Mouse (Mus musculus) thymus, adult 2 months (tissue): Measurements from ENCODE around the gene Kxd1. TPM values are rescaled to one million over a fixed set of nuclear protein-coding genes. Genes with fewer than 3 reads are reported as not detected.

Experiments used
- DNase-seq: peaks from one replicate; pipeline ENCODE4 v3.0.0; 2021
- H3K27ac ChIP-seq: fragments of 200-500 bp; 2 replicates; pipeline ENCODE4 v1.5.1; 2012; ENCODE audit warnings: low read length, control low read depth; ENCODE audit not compliant: control insufficient read depth, insufficient read depth
- H3K27me3 ChIP-seq: fragments of 200-500 bp; 2 replicates; pipeline ENCODE4 v1.6.1; 2012; ENCODE audit warnings: mild to moderate bottlenecking, low read length, moderate library complexity, mixed read lengths; ENCODE audit not compliant: control insufficient read depth, insufficient read depth
- H3K36me3 ChIP-seq: fragments of 200-500 bp; 2 replicates; pipeline ENCODE4 v1.6.1; 2012; ENCODE audit warnings: mild to moderate bottlenecking, low read length, moderate library complexity; ENCODE audit not compliant: control insufficient read depth, insufficient read depth
- H3K4me1 ChIP-seq: fragments of 200-500 bp; replicated peaks from 2 replicates; pipeline ENCODE4 v1.6.1; 2012; ENCODE audit warnings: low read length; ENCODE audit not compliant: control insufficient read depth, insufficient read depth
- H3K4me3 ChIP-seq: fragments of 200-500 bp; 2 replicates; pipeline ENCODE4 v1.5.1; 2012; ENCODE audit warnings: mild to moderate bottlenecking, low read length, control low read depth, moderate library complexity; ENCODE audit not compliant: control insufficient read depth, insufficient read depth
- CTCF ChIP-seq: fragments of 200-500 bp; IDR thresholded peaks from 2 replicates; pipeline ENCODE4 v1.5.1; 2012; ENCODE audit warnings: mild to moderate bottlenecking, control low read depth, low read length, moderate library complexity, borderline replicate concordance; ENCODE audit not compliant: control insufficient read depth, poor library complexity, insufficient read depth; ENCODE audit errors: extremely low read depth
- POLR2A ChIP-seq: fragments of 200-500 bp; IDR thresholded peaks from 2 replicates; pipeline ENCODE4 v1.6.1; 2012; ENCODE audit warnings: mild to moderate bottlenecking, low read length, control low read depth, moderate library complexity; ENCODE audit not compliant: control insufficient read depth, poor library complexity, insufficient read depth; ENCODE audit errors: extremely low read depth
- WGBS: fragments of 180-500 bp; shearing (Covaris S2); methylation state at CpG from one replicate; pipeline ENCODE4 v1.1.7; 2018; 5-methylcytosine and 5-hydroxymethylcytosine counted together
- polyA plus RNA-seq: library from polyadenylated mRNA; depleted of rRNA; stranded (reverse); fragments of >200 nt; gene quantifications from 2 replicates; pipeline ENCODE4 v1.2.3, GENCODE M21; 2012

The Kxd1 gene
- polyA plus RNA-seq, 1 experiment = 72.7 TPM

- WGBS = 96% methylated on average over 5 of the region's 5 CpGs
- TF ChIP-seq CTCF = no peak
- TF ChIP-seq POLR2A = no peak
- H3K4me3 ChIP-seq = no peak overlapping the region
- no peaks in the 10 kb centered on the region for H3K36me3 ChIP-seq
- H3K27me3 ChIP-seq = no peaks in the 10 kb centered on the region
- H3K4me1 ChIP-seq = no peaks in the 10 kb centered on the region
- H3K27ac ChIP-seq = no peak overlapping the region
- DNase-seq = no peak
These were observed 60.5 kb downstream of the Kxd1 start for GRCm38 (mm10) chr8:70467229-70467725.

- no peak overlapping the region for H3K27ac ChIP-seq
- WGBS = 94% methylated on average over 11 of the region's 11 CpGs
- no peaks in the 10 kb centered on the region for H3K27me3 ChIP-seq
- DNase-seq = no peak
- no peaks in the 10 kb centered on the region for H3K36me3 ChIP-seq
- no peak for TF ChIP-seq POLR2A
- TF ChIP-seq CTCF = no peak
- H3K4me3 ChIP-seq = no peak overlapping the region
- no peaks in the 10 kb centered on the region for H3K4me1 ChIP-seq
These were observed 61.0 kb downstream of the Kxd1 start for GRCm38 (mm10) chr8:70466771-70467170.

- H3K36me3 ChIP-seq = no peaks in the 10 kb centered on the region
- H3K4me3 ChIP-seq = no peak overlapping the region
- no peak overlapping the region for H3K27ac ChIP-seq
- no peak for DNase-seq
- no peaks in the 10 kb centered on the region for H3K27me3 ChIP-seq
- TF ChIP-seq POLR2A (no peak), CTCF (no peak)
- 96% methylated on average over 4 of the region's 4 CpGs for WGBS
- H3K4me1 ChIP-seq = no peaks in the 10 kb centered on the region
These were observed 61.5 kb downstream of the Kxd1 start for GRCm38 (mm10) chr8:70466305-70466704.

- no peak for TF ChIP-seq POLR2A
- TF ChIP-seq CTCF = no peak
- Histone ChIP-seq H3K4me3 (no peak overlapping the region), H3K4me1 (no peaks in the 10 kb centered on the region), H3K27me3 (no peaks in the 10 kb centered on the region), H3K27ac (no peak overlapping the region), H3K36me3 (no peaks in the 10 kb centered on the region)
- no peak for DNase-seq
- WGBS = 97% methylated on average over 4 of the region's 4 CpGs
These were observed 62.1 kb downstream of the Kxd1 start for GRCm38 (mm10) chr8:70465701-70466100.

GRCm38 (mm10) chr8:70464162-70464561, 63.6 kb downstream of the Kxd1 start:
- Histone ChIP-seq H3K36me3 (no peaks in the 10 kb centered on the region), H3K27me3 (no peaks in the 10 kb centered on the region), H3K4me3 (no peak overlapping the region), H3K27ac (no peak overlapping the region), H3K4me1 (no peaks in the 10 kb centered on the region)
- no peak for DNase-seq
- WGBS = 94% methylated on average over 6 of the region's 6 CpGs
- TF ChIP-seq CTCF = no peak
- TF ChIP-seq POLR2A = no peak

- no peak for DNase-seq
- Histone ChIP-seq H3K27me3 (no peaks in the 10 kb centered on the region), H3K4me3 (no peak overlapping the region), H3K36me3 (no peaks in the 10 kb centered on the region), H3K27ac (no peak overlapping the region), H3K4me1 (no peaks in the 10 kb centered on the region)
- 91% methylated on average over 4 of the region's 4 CpGs for WGBS
- TF ChIP-seq POLR2A (no peak), CTCF (no peak)
These were observed 64.5 kb downstream of the Kxd1 start for GRCm38 (mm10) chr8:70463306-70463705.

GRCm38 (mm10) chr8:70462516-70462813, 65.3 kb downstream of the Kxd1 start:
- no peaks in the 10 kb centered on the region for H3K36me3 ChIP-seq
- no peaks in the 10 kb centered on the region for H3K27me3 ChIP-seq
- 66% methylated on average over 8 of the region's 8 CpGs for WGBS
- no peaks in the 10 kb centered on the region for H3K4me1 ChIP-seq
- DNase-seq = no peak
- TF ChIP-seq POLR2A (no peak), CTCF (no peak)
- H3K27ac ChIP-seq = no peak overlapping the region
- H3K4me3 ChIP-seq = no peak overlapping the region
